Mouse (Mus musculus) kidney, postnatal 0 days (tissue): ENCODE results near the gene Golga7b. TPM values are rescaled to one million over a fixed set of nuclear protein-coding genes. Genes with fewer than 3 reads are reported as not detected.

Source experiments
- ATAC-seq: fragments of 200-750 bp; cut with Nextera tagmentation; replicated peaks from 2 replicates; pipeline ENCODE4 v1.8.0; 2017; ENCODE audit warnings: low read depth, moderate number of reproducible peaks, moderate TSS enrichment, moderate library complexity; ENCODE audit not compliant: low FRiP score
- DNase-seq: peaks from one replicate; pipeline ENCODE4 v3.0.0-alpha.2; 2016; ENCODE audit warnings: low spot score
- H3K27ac ChIP-seq: fragments of 300-500 bp; sonication (generic); 2 replicates; pipeline ENCODE4 v1.5.1; 2014; ENCODE audit warnings: mild to moderate bottlenecking
- H3K27me3 ChIP-seq: fragments of 300-500 bp; sonication (generic); 2 replicates; pipeline ENCODE4 v1.6.1; 2014; ENCODE audit warnings: low read length, mixed read lengths; ENCODE audit not compliant: insufficient read depth
- H3K36me3 ChIP-seq: fragments of 300-500 bp; sonication (generic); 2 replicates; pipeline ENCODE4 v1.6.1; 2014; ENCODE audit warnings: low read length, mixed read lengths; ENCODE audit not compliant: insufficient read depth
- H3K4me1 ChIP-seq: fragments of 300-500 bp; sonication (generic); replicated peaks from 2 replicates; pipeline ENCODE4 v1.6.1; 2014; ENCODE audit warnings: antibody characterized with exemption, low read length, mixed read lengths; ENCODE audit not compliant: insufficient read depth
- H3K4me2 ChIP-seq: fragments of 300-500 bp; sonication (generic); 2 replicates; pipeline ENCODE4 v1.6.1; 2014; ENCODE audit warnings: mild to moderate bottlenecking, low read length, moderate library complexity, mixed read lengths
- H3K4me3 ChIP-seq: fragments of 300-500 bp; sonication (generic); replicated peaks from 2 replicates; pipeline ENCODE4 v1.5.1; 2014; ENCODE audit warnings: low read depth, low read length
- H3K9ac ChIP-seq: fragments of 300-500 bp; sonication (generic); 2 replicates; pipeline ENCODE4 v1.6.1; 2014; ENCODE audit warnings: low read depth, low read length
- H3K9me3 ChIP-seq: fragments of 300-500 bp; sonication (generic); replicated peaks from 2 replicates; pipeline ENCODE4 v1.6.1; 2016; ENCODE audit warnings: low read length, inconsistent platforms, mixed read lengths
- CTCF ChIP-seq: IDR thresholded peaks from 2 replicates; pipeline ENCODE4 v1.5.1; 2016; ENCODE audit warnings: antibody characterized with exemption, low read depth, mild to moderate bottlenecking, moderate library complexity
- WGBS: fragments of 180-500 bp; shearing (Covaris S2); extraction: QIAGEN DNeasy Blood & Tissue Kit; methylation state at CpG from one replicate; pipeline ENCODE4 v1.1.7; 2014; 5-methylcytosine and 5-hydroxymethylcytosine counted together
- polyA plus RNA-seq: library from polyadenylated mRNA; unstranded; fragments of >200 nt; fragmentation: Nextera tagmentation; extraction: Ambion mirVana; gene quantifications from 2 replicates; pipeline ENCODE4 v1.2.1, GENCODE M21; 2015

Gene Golga7b
- polyA plus RNA-seq: not detected in 2 replicates

GRCm38 (mm10) chr19:42247519-42247918 is at the start of gene Golga7b:
Gene Golga7b, plus strand, starts transcription at chr19:42247574.
- no peaks in the 10 kb centered on the region for H3K36me3 ChIP-seq
- no peaks in the 10 kb centered on the region for H3K4me1 ChIP-seq
- H3K9me3 ChIP-seq: no peaks in the 10 kb centered on the region
- DNase-seq (no peak), ATAC-seq (no peak)
- no peak within 1 kb of the TSS for H3K27ac ChIP-seq
- no peak within 1 kb of the TSS for H3K4me2 ChIP-seq
- H3K4me3 ChIP-seq: no peak within 1 kb of the TSS
- no peak within 1 kb of the TSS for H3K9ac ChIP-seq
- no peak for TF ChIP-seq CTCF
- WGBS: 85% methylated on average over 3 of the region's 3 CpGs
- no peaks in the 10 kb centered on the region for H3K27me3 ChIP-seq

GRCm38 (mm10) chr19:42198026-42198425 is 49.3 kb upstream of the Golga7b start:
- no peak for TF ChIP-seq CTCF
- H3K9ac ChIP-seq: no peak overlapping the region
- H3K4me1 ChIP-seq: no peaks in the 10 kb centered on the region; the same call in 1 of the 2 replicates
- DNase-seq (no peak), ATAC-seq (no peak)
- no peak overlapping the region for H3K4me2 ChIP-seq
- no peak overlapping the region for H3K27ac ChIP-seq
- 0 out of 2 replicates have a peak, but pooled peaks cover 4% of the 10 kb centered on the region for H3K36me3 ChIP-seq
- no peak overlapping the region for H3K4me3 ChIP-seq
- peaks cover 34% of the 10 kb centered on the region for H3K27me3 ChIP-seq
- 37% methylated on average over 11 of the region's 11 CpGs for WGBS
- H3K9me3 ChIP-seq: no peaks in the 10 kb centered on the region

GRCm38 (mm10) chr19:42201696-42202381 is 45.5 kb upstream of the Golga7b start, which contains the start of gene Sfrp5:
Gene Sfrp5, minus strand, starts transcription at chr19:42202252.
- no peak for DNase-seq
- WGBS: under 1% methylated on average over 59 of the region's 60 CpGs
- Histone ChIP-seq H3K4me3 (peak within 1 kb of the TSS; percentile 8; the same call in 1 of the 2 replicates), H3K27me3 (peaks cover 37% of the 10 kb centered on the region), H3K4me1 (no peaks in the 10 kb centered on the region; the same call in 1 of the 2 replicates), H3K9me3 (no peaks in the 10 kb centered on the region), H3K36me3 (no peaks in the 10 kb centered on the region), H3K4me2 (peak within 1 kb of the TSS; percentile 27; the same call in 1 of the 2 replicates), H3K27ac (no peak within 1 kb of the TSS), H3K9ac (no peak within 1 kb of the TSS)
- ATAC-seq: no peak
- TF ChIP-seq CTCF: no peak

- H3K4me1 ChIP-seq: no peaks in the 10 kb centered on the region; the same call in 1 of the 2 replicates
- no peaks in the 10 kb centered on the region for H3K36me3 ChIP-seq
- H3K9ac ChIP-seq: no peak overlapping the region
- DNase-seq (no peak), ATAC-seq (no peak)
- 46% methylated on average over 8 of the region's 8 CpGs for WGBS
- H3K4me2 ChIP-seq: 0 out of 2 replicates have a peak overlapping the region, but pooled peaks have one; percentile 27
- no peak overlapping the region for H3K27ac ChIP-seq
- peaks cover 37% of the 10 kb centered on the region for H3K27me3 ChIP-seq
- no peak for TF ChIP-seq CTCF
- H3K9me3 ChIP-seq: no peaks in the 10 kb centered on the region
- no peak overlapping the region for H3K4me3 ChIP-seq
Observed at GRCm38 (mm10) chr19:42202467-42202866, 44.9 kb upstream of the Golga7b start.

- DNase-seq: no peak
- 74% methylated on average over 4 of the region's 4 CpGs for WGBS
Observed at GRCm38 (mm10) chr19:42204306-42204705, 43.1 kb upstream of the Golga7b start.

GRCm38 (mm10) chr19:42205201-42205600 is 42.2 kb upstream of the Golga7b start:
- Histone ChIP-seq H3K27ac (no peak overlapping the region), H3K4me3 (no peak overlapping the region), H3K27me3 (peaks cover 29% of the 10 kb centered on the region), H3K9ac (no peak overlapping the region), H3K36me3 (no peaks in the 10 kb centered on the region), H3K4me2 (no peak overlapping the region), H3K9me3 (no peaks in the 10 kb centered on the region), H3K4me1 (no peaks in the 10 kb centered on the region; the same call in 1 of the 2 replicates)
- WGBS: 79% methylated on average over 8 of the region's 8 CpGs
- DNase-seq: no peak
- ATAC-seq: no peak
- TF ChIP-seq CTCF: no peak

More at GRCm38 (mm10) chr19:42204306-42204705, 43.1 kb upstream of the Golga7b start:
- H3K27me3 ChIP-seq: peaks cover 29% of the 10 kb centered on the region
- no peak overlapping the region for H3K4me2 ChIP-seq
- H3K36me3 ChIP-seq: no peaks in the 10 kb centered on the region
- ATAC-seq: 0 out of 2 replicates have a peak, but pooled peaks have one; percentile 25
- H3K9ac ChIP-seq: no peak overlapping the region
- H3K4me1 ChIP-seq: no peaks in the 10 kb centered on the region; the same call in 1 of the 2 replicates
- no peaks in the 10 kb centered on the region for H3K9me3 ChIP-seq
- H3K27ac ChIP-seq: no peak overlapping the region
- no peak overlapping the region for H3K4me3 ChIP-seq
- no peak for TF ChIP-seq CTCF
